Mouse (Mus musculus): ENCODE measurements at regions not wholly inside any gene's neighbourhood (a gene's known extent, or its start where the extent isn't known, plus 50 kb on each side); places are given as distances from the start of the nearest gene placed in this dataset.
"Not testable (repeated sequence)": the region's sequence is repeated elsewhere in the genome, so short reads cannot be mapped to it uniquely, and the experiment has no call there.

- DNase-seq (ENCODE audit: low spot score in 2 of 2), result peak in 1 of 2 experiments; percentile 4
These were observed 55.7 kb downstream of the AI429214 start for GRCm38 (mm10) chr8:37048912-37049692.

- peak in 1 of 2 experiments; percentile 28 for DNase-seq (ENCODE audit: low spot score in 2 of 2)
These were observed 56.7 kb downstream of the AI429214 start for GRCm38 (mm10) chr8:37049969-37050683.

- DNase-seq (ENCODE audit: low spot score in 2 of 2), result no peak
These were observed 57.3 kb downstream of the AI429214 start for GRCm38 (mm10) chr8:37050684-37051028.

DNA sequence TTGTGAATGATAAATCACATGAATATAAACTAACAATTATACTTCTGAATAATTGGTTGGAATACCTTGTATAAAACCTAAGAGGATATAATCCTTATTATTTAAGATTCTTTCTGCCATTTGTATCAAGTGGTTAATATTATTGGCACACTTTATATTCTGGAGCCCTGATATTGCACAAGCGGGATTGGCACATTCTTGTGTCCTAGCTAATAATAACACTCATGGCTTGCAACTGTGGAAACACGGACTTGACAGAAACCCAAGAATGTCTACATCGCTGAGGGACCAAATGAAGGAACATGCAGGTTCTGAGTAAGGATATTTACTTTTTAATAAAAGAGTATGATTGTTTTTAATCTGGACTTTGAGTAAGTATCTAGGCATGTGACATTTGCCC is 63.0 kb downstream of the AI429214 start:
- no peak for DNase-seq (ENCODE audit: low spot score in 2 of 2)

DNA sequence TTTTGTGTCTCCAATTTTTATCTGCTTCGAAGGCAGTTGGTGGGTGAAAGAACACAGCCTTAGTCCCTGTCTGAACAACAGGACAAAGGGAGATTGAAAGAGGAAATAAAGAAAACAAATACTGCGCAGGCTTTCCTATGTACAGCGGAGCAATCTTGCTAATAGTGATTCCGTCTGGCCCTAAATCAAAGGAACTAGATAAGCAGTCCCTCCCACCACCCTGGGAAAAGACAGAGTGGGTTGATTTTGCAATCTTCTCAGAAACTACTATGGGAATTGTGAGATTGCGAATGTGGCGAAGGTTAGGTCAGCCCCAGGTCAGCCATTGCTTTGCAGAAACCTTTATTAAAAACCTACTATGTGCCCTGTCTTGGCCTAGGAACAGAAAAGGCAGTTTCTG is 65.0 kb downstream of the AI429214 start:
- DNase-seq (ENCODE audit: low spot score in 2 of 2), result no peak

GRCm38 (mm10) chr8:37062012-37062944 is 68.9 kb downstream of the AI429214 start:
- peak; percentile 31 to 32 for DNase-seq (ENCODE audit: low spot score in 2 of 2)

DNA sequence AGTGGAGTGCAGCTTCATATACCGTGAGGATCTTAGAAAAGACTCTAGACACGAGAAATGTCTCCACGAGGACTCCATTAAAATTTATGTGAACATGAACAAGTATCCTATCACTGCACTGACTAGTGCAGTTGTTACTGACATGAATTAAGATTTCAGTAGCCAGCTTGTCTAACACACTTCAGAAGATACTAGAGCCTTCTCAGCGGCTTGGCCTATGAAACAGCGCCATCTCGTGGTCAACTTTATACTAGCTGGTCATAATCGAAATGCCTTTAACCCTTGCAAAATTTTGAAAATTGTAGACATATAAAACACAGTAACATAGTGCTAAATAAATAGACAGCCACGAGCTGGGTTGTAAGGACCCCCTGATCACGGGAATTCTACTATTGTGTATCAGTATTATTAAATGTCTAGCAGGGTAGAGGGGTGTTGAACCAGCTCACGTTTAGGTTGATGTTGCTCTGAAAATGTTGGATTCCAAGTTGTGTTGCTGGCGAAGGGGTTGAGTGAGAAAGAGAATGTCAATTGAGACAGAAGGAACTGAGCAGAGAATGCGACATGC is 70.4 kb downstream of the AI429214 start:
- DNase-seq (ENCODE audit: low spot score in 2 of 2), result peak; percentile 34 to 51

- DNase-seq (ENCODE audit: low spot score in 2 of 2), result no peak
These were observed 79.5 kb downstream of the AI429214 start for GRCm38 (mm10) chr8:37072905-37073304.

- DNase-seq (ENCODE audit: low spot score in 2 of 2), result peak in 1 of 2 experiments; percentile 12
These were observed 106.3 kb downstream of the AI429214 start for GRCm38 (mm10) chr8:37099727-37100126.

- not testable (repeated sequence) for DNase-seq (ENCODE audit: low spot score in 2 of 2)
These were observed 119.0 kb downstream of the AI429214 start for GRCm38 (mm10) chr8:37112386-37112785.

- DNase-seq (ENCODE audit: low spot score in 2 of 2), result no peak
These were observed 132.4 kb downstream of the AI429214 start for GRCm38 (mm10) chr8:37125834-37126233.

GRCm38 (mm10) chr8:37129670-37130069 is 136.3 kb downstream of the AI429214 start:
- no peak for DNase-seq (ENCODE audit: low spot score in 2 of 2)

DNA sequence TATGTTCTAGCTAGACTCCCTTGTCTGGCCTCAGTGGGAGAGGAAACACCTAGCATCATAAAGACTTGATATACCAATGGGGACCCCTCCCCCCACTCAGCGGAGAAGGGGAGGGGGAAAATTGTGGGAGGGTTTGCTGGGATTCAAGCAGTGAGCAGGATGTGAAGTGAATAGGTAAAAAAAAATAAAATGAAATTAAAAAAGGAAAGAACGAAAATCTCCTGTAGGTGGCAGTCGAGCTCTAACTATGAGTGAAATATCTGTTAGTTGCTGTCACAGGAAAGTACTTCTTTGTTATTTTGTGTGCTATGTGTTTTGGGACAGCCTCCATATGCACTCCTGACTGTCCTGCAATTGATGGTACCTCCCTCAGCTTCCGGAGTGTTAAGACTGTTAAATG is 138.6 kb downstream of the AI429214 start:
- no peak for DNase-seq (ENCODE audit: low spot score in 2 of 2)

DNA sequence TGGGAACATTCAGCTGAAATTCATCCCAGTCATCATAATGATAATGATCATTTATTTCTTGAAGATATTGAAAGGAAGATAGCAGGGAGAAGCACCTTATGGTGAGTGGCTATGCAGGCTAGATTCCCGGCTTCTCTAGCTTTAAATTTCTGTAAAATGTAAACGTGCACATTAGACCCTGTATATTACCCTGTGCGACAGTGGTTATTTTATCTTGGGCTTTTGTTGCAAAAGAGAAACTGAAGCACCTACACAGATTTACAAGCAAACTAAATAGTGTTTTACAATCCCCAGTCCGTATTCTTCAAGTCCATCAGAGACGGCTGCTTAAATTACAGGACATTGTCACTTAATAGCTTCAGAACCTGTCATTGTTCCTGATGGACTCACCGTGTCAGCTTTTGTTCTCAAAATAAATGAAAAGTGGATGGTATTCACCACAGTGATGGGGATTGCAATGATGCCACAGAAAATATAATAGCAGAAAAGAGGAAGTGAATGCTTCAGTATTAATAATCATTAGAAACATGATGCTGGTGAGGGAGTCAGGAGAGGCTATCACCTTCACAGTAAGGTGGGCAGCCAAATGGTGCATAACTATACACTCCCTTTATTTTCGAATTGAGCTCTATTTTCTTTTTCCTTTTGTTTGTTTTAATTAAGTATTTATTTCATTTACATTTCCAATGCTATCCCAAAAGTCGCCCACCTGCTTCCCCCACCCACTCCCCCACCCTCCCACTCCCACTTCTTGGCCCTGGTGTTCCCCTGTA is 141.0 kb downstream of the AI429214 start:
- no peak for DNase-seq (ENCODE audit: low spot score in 2 of 2)

DNA sequence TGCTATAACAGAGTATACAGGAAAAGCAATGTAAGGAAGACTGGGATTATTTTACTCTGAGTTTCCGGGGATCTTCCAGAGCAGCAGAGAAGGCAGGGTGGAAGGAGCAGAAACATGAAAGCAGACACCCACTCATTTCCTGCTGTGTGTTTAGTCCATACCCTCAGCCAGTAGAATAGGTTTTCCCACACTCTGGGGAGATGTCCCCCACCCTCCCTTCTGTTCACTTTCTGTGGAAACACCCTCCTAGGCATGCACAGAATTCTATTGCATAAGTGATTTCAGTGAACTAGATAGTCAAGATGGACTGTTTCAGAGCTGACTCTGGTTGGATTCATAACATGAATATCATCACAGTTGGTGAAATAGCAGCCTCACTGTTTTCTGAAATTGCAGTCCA is 156.9 kb downstream of the AI429214 start:
- DNase-seq (ENCODE audit: low spot score in 2 of 2), result no peak

DNA sequence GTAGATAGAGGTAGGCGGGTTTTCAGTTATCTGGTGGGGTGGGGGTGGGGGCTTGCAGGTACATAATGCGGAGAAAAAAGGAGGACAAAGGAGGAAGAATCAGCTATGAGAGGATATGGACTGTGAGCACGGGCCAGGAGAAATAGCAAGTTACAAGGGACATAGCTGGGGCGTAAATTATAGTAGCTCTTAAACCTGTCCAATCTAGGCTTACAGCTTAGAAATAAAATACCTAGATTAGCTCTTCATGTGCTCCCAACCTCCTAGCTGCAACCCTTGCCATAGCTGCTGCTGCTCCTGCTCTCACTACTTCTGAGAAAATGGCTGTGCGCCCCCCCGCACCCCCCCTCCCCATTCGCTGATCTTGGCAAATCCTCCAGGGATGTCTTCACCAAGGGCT is 161.0 kb downstream of the AI429214 start:
- DNase-seq (ENCODE audit: low spot score in 2 of 2), result no peak

GRCm38 (mm10) chr8:37154946-37155345 is 161.5 kb downstream of the AI429214 start:
- no peak for DNase-seq (ENCODE audit: low spot score in 2 of 2)

GRCm38 (mm10) chr8:37159481-37159880 is 166.1 kb downstream of the AI429214 start:
- peak; percentile 71 to 72 for DNase-seq (ENCODE audit: low spot score in 2 of 2)

GRCm38 (mm10) chr8:37196859-37197258 is 203.5 kb downstream of the AI429214 start:
- no peak for DNase-seq (ENCODE audit: low spot score in 2 of 2)

DNA sequence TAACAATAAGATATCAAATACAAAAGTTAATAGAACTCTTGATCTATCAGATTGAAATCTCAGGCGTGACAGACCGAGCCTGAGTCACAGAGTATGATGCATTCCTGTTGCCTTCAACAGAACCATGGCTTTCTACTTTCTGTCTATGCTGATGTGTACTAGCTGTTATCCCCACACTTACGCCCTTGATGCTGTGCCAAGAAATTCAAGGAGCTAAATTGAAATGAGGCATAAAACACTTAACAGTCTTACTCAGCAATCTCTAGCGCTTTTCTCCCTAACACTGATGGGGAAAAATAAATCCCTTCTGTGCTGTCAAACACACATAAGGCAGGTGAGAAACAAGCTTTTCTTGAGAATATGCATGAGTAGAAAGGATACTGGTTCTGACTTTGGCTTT is 222.5 kb downstream of the AI429214 start:
- no peak for DNase-seq (ENCODE audit: low spot score in 2 of 2)

DNA sequence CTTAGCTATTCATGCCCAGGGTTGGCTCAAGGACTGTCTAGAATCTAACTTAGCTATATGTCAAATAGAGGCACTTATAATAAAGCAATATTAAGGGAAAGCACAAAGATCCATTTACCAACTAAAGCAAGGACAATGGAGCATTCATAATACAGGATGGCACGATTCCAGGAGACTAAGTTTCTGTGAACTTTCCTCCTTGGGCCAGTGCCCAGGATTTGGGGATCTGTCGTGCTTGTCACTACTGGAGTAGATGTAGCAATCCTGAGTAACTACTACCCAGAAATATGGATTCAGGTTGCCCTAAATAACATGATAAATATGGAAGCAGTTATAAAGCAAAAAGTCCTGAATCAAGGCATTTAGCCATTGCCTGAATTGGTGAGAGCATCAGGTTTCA is 233.7 kb downstream of the AI429214 start:
- DNase-seq (ENCODE audit: low spot score in 2 of 2), result no peak

All from right cerebral cortex, postnatal 36 days (tissue).